Mouse (Mus musculus) lung, postnatal 0 days (tissue): Measurements from ENCODE around the gene Ndst2. TPM values are rescaled to one million over a fixed set of nuclear protein-coding genes. Genes with fewer than 3 reads are reported as not detected.

Source experiments
- ATAC-seq: fragments of 200-750 bp; cut with Nextera tagmentation; 2 replicates; pipeline ENCODE4 v1.8.0; 2017; ENCODE audit warnings: moderate library complexity
- DNase-seq: peaks from one replicate; pipeline ENCODE4 v3.0.0-alpha.2; 2016; ENCODE audit warnings: low spot score
- H3K27ac ChIP-seq: fragments of 300-500 bp; sonication (generic); 2 replicates; pipeline ENCODE4 v1.5.1; 2014; ENCODE audit warnings: antibody characterized with exemption, mild to moderate bottlenecking, low read length, mixed read lengths
- H3K27me3 ChIP-seq: fragments of 300-500 bp; sonication (generic); replicated peaks from 2 replicates; pipeline ENCODE4 v1.6.1; 2014; ENCODE audit warnings: low read length, mixed read lengths; ENCODE audit not compliant: insufficient read depth
- H3K36me3 ChIP-seq: fragments of 300-500 bp; sonication (generic); 2 replicates; pipeline ENCODE4 v1.6.1; 2014; ENCODE audit warnings: low read length, mixed read lengths; ENCODE audit not compliant: insufficient read depth
- H3K4me1 ChIP-seq: fragments of 300-500 bp; sonication (generic); 2 replicates; pipeline ENCODE4 v1.6.1; 2014; ENCODE audit warnings: antibody characterized with exemption, low read depth, low read length, mixed read lengths; ENCODE audit not compliant: insufficient read depth
- H3K4me2 ChIP-seq: fragments of 300-500 bp; sonication (generic); replicated peaks from 2 replicates; pipeline ENCODE4 v1.6.1; 2014; ENCODE audit warnings: low read depth, mild to moderate bottlenecking, low read length, moderate library complexity, mixed read lengths
- H3K4me3 ChIP-seq: fragments of 300-500 bp; sonication (generic); 2 replicates; pipeline ENCODE4 v1.5.1; 2014; ENCODE audit warnings: low read depth, low read length
- H3K9ac ChIP-seq: fragments of 300-500 bp; sonication (generic); replicated peaks from 2 replicates; pipeline ENCODE4 v1.6.1; 2014; ENCODE audit warnings: low read depth, mild to moderate bottlenecking
- H3K9me3 ChIP-seq: fragments of 300-500 bp; sonication (generic); 2 replicates; pipeline ENCODE4 v1.6.1; 2016; ENCODE audit warnings: low read length, mixed read lengths
- CTCF ChIP-seq: IDR thresholded peaks from 2 replicates; pipeline ENCODE4 v1.5.1; 2016; ENCODE audit warnings: antibody characterized with exemption, mild to moderate bottlenecking
- EP300 ChIP-seq: IDR thresholded peaks from 2 replicates; pipeline ENCODE4 v1.6.1; 2016; ENCODE audit warnings: antibody characterized with exemption, mild to moderate bottlenecking, control low read depth
- WGBS: fragments of 180-500 bp; shearing (Covaris S2); extraction: QIAGEN DNeasy Blood & Tissue Kit; methylation state at CpG from one replicate; pipeline ENCODE4 v1.1.7; 2014; 5-methylcytosine and 5-hydroxymethylcytosine counted together
- polyA plus RNA-seq: library from polyadenylated mRNA; unstranded; fragments of >200 nt; fragmentation: Nextera tagmentation; extraction: Ambion mirVana; gene quantifications from 2 replicates; pipeline ENCODE4 v1.2.1, GENCODE M21; 2015

Ndst2 gene
- 12.9 and 15.6 TPM in 2 replicates for polyA plus RNA-seq

- ATAC-seq (peak; percentile 98), DNase-seq (peak; percentile 96)
- peak within 1 kb of the TSS; percentile 95 for H3K27ac ChIP-seq
- H3K4me1 ChIP-seq, result peaks cover 6% of the 10 kb centered on the region; the same call in 1 of the 2 replicates
- H3K9ac ChIP-seq, result peak within 1 kb of the TSS; percentile 92
- no peaks in the 10 kb centered on the region for H3K9me3 ChIP-seq
- H3K36me3 ChIP-seq, result 0 out of 2 replicates have a peak, but pooled peaks cover 11% of the 10 kb centered on the region
- peak within 1 kb of the TSS; percentile 94 for H3K4me2 ChIP-seq
- H3K4me3 ChIP-seq, result peak within 1 kb of the TSS; percentile 82
- no peaks in the 10 kb centered on the region for H3K27me3 ChIP-seq
- WGBS, result under 1% methylated on average over 57 of the region's 81 CpGs
- no peak for TF ChIP-seq EP300
- TF ChIP-seq CTCF, result peak; percentile 61
These were observed at the start of gene Ndst2 for GRCm38 (mm10) chr14:20733952-20734774. TSS of gene Ndst2 (minus strand) at chr14:20734562.

- Histone ChIP-seq H3K4me1 (peaks cover 19% of the 10 kb centered on the region), H3K4me3 (no peak overlapping the region), H3K9ac (no peak overlapping the region), H3K9me3 (no peaks in the 10 kb centered on the region), H3K36me3 (0 out of 2 replicates have a peak, but pooled peaks cover 5% of the 10 kb centered on the region), H3K27me3 (no peaks in the 10 kb centered on the region), H3K4me2 (no peak overlapping the region), H3K27ac (no peak overlapping the region)
- TF ChIP-seq CTCF (no peak), EP300 (no peak)
- ATAC-seq (no peak), DNase-seq (no peak)
- WGBS, result 93% methylated on average over 6 of the region's 6 CpGs
These were observed 49.2 kb upstream of the Ndst2 start for GRCm38 (mm10) chr14:20783526-20783925.

GRCm38 (mm10) chr14:20782860-20783259, 48.5 kb upstream of the Ndst2 start:
- no peak overlapping the region for H3K9ac ChIP-seq
- ATAC-seq, result no peak
- H3K4me3 ChIP-seq, result no peak overlapping the region
- TF ChIP-seq EP300 (no peak), CTCF (no peak)
- no peak for DNase-seq
- peaks cover 19% of the 10 kb centered on the region for H3K4me1 ChIP-seq
- no peaks in the 10 kb centered on the region for H3K27me3 ChIP-seq
- no peak overlapping the region for H3K27ac ChIP-seq
- H3K9me3 ChIP-seq, result no peaks in the 10 kb centered on the region
- 87% methylated on average over 7 of the region's 7 CpGs for WGBS
- no peak overlapping the region for H3K4me2 ChIP-seq
- 0 out of 2 replicates have a peak, but pooled peaks cover 5% of the 10 kb centered on the region for H3K36me3 ChIP-seq

- Histone ChIP-seq H3K27me3 (no peaks in the 10 kb centered on the region), H3K9ac (no peak overlapping the region), H3K9me3 (no peaks in the 10 kb centered on the region), H3K4me2 (no peak overlapping the region), H3K4me3 (no peak overlapping the region), H3K27ac (no peak overlapping the region), H3K36me3 (0 out of 2 replicates have a peak, but pooled peaks cover 5% of the 10 kb centered on the region), H3K4me1 (peaks cover 1% of the 10 kb centered on the region; the same call in 1 of the 2 replicates)
- WGBS, result 85% methylated on average over 8 of the region's 8 CpGs
- no peak for ATAC-seq
- no peak for DNase-seq
- TF ChIP-seq EP300, result no peak
- no peak for TF ChIP-seq CTCF
These were observed 45.9 kb upstream of the Ndst2 start for GRCm38 (mm10) chr14:20780217-20780616.

- Histone ChIP-seq H3K27me3 (no peaks in the 10 kb centered on the region), H3K4me2 (no peak overlapping the region), H3K27ac (no peak overlapping the region), H3K9ac (no peak overlapping the region), H3K9me3 (no peaks in the 10 kb centered on the region), H3K4me1 (no peaks in the 10 kb centered on the region; the same call in 1 of the 2 replicates), H3K36me3 (0 out of 2 replicates have a peak, but pooled peaks cover 3% of the 10 kb centered on the region), H3K4me3 (no peak overlapping the region)
- TF ChIP-seq CTCF, result no peak
- TF ChIP-seq EP300, result no peak
- 73% methylated on average over 8 of the region's 8 CpGs for WGBS
- DNase-seq (no peak), ATAC-seq (no peak)
These were observed 44.1 kb upstream of the Ndst2 start for GRCm38 (mm10) chr14:20778496-20778895.

- H3K9me3 ChIP-seq, result no peaks in the 10 kb centered on the region
- 33% methylated on average over 6 of the region's 6 CpGs for WGBS
- H3K4me2 ChIP-seq, result no peak overlapping the region
- H3K4me1 ChIP-seq, result no peaks in the 10 kb centered on the region; the same call in 1 of the 2 replicates
- H3K27me3 ChIP-seq, result no peaks in the 10 kb centered on the region
- H3K27ac ChIP-seq, result no peak overlapping the region
- DNase-seq (peak; percentile 25), ATAC-seq (0 out of 2 replicates have a peak, but pooled peaks have one; percentile 13)
- no peak overlapping the region for H3K9ac ChIP-seq
- no peak for TF ChIP-seq EP300
- no peak for TF ChIP-seq CTCF
- H3K36me3 ChIP-seq, result no peaks in the 10 kb centered on the region
- no peak overlapping the region for H3K4me3 ChIP-seq
These were observed 41.3 kb upstream of the Ndst2 start for GRCm38 (mm10) chr14:20775661-20776060.
